Comparison of ENCODE assay signal across 27 mouse cellular contexts in genomic region chr12:85615486-85615885, GRCm38 (mm10). TPM values are rescaled to one million over a fixed set of nuclear protein-coding genes. Genes with fewer than 3 reads are reported as not detected.
DNase-seq lines count a peak whose midpoint lies in the region; ATAC-seq and TF ChIP-seq lines count a peak whose summit lies in the region.
"Had no signal": no experiment of that assay in that cellular context is flagged by ENCODE, and none has a peak within 500 bp of the region (broad histone marks: within the 10 kb centered on the region; RNA-seq: fewer than 3 reads in every experiment).

No protein-coding gene starts in this region.

- H3K4me1 ChIP-seq in E14TG2a.4 (replicated peaks; ENCODE audit: low read depth, low read length), result peaks cover 79% of the 10 kb centered on the region

- no peak for TF ChIP-seq CTCF in E14TG2a.4 (conservative IDR thresholded peaks at IDR 0.05; ENCODE audit: low read length)

- peaks cover under 1% of the 10 kb centered on the region; the same call in 1 of the 2 replicates for H3K36me3 ChIP-seq in E14TG2a.4 (ENCODE audit: insufficient read depth, low read length)
- H3K36me3 ChIP-seq: embryonic facial prominence, embryonic 12.5 days had no signal

- no peaks in the 10 kb centered on the region for H3K9me3 ChIP-seq in E14TG2a.4 (ENCODE audit: low read length)
- H3K9me3 ChIP-seq: embryonic facial prominence, embryonic 12.5 days; embryonic facial prominence, embryonic 15.5 days; heart, embryonic 12.5 days; heart, embryonic 15.5 days had no signal

- H3K4me3 ChIP-seq in E14TG2a.4 (replicated peaks; ENCODE audit: low read length), result 0 out of 2 replicates have a peak overlapping the region, but pooled peaks have one; percentile 7
- H3K4me3 ChIP-seq: embryonic facial prominence, embryonic 12.5 days; embryonic facial prominence, embryonic 15.5 days; gastrocnemius, adult 2 months; heart, embryonic 12.5 days; heart, embryonic 15.5 days had no signal

- no peak for ATAC-seq in megakaryocyte-erythroid progenitor cell, adult 5-6 weeks (replicated peaks; ENCODE audit: low FRiP score, low TSS enrichment, poor library complexity, severe bottlenecking)
- ATAC-seq: CD4-positive, CD25-positive, alpha-beta regulatory T cell, adult 4 months; forebrain, embryonic 14.5 days; forebrain, postnatal 0 days; hindbrain, postnatal 0 days; inflammation-experienced regulatory T-cells, adult 6 months; intestine, embryonic 16.5 days had no signal

- H3K27me3 ChIP-seq in E14TG2a.4 (ENCODE audit: insufficient read depth, low read length), result no peaks in the 10 kb centered on the region
- H3K27me3 ChIP-seq: embryonic facial prominence, embryonic 12.5 days; embryonic facial prominence, embryonic 15.5 days; heart, embryonic 12.5 days; heart, embryonic 15.5 days had no signal

- DNase-seq in 3134 (ENCODE audit: extremely low read depth, insufficient read length, low spot score) (peak; percentile 56), R1 (ENCODE audit: low read depth, low spot score) (peak; percentile 73)
- DNase-seq in urinary bladder, postnatal 25 days (ENCODE audit: low spot score), result no peak
- DNase-seq in left cerebral cortex, postnatal 4 days, result no peak
- DNase-seq: adrenal gland, adult 2 months; adrenal gland, postnatal 14 days; cerebellum, adult 11 months; cerebellum, adult 2 months; cerebellum, adult 9-11 months; cerebellum, postnatal 25 days; forebrain, postnatal 0 days; gastrocnemius, adult 2 months; gastrocnemius, postnatal 14 days; heart, adult 11 months; heart, postnatal 14 days; heart, postnatal 4 days had no signal

- intact Hi-C loops in left cerebral cortex, postnatal 4 days (cut with DNase I), result no loop called here

RNA-seq across cellular contexts. Expression of gene Jdp2, which starts 16.7 kb away (rescaled TPM):
- total RNA-seq in megakaryocyte-erythroid progenitor cell, adult 5-6 weeks (2014; fragmentation: Nextera tagmentation), result 0.47 TPM in 1 of 2 replicates, not detected in the other
- 1.1 and 2.1 TPM in 2 replicates for total RNA-seq in megakaryocyte-erythroid progenitor cell, adult 5-6 weeks (2017)
- 10 to 100 TPM; 16.4 to 19.1 TPM for total RNA-seq in left cerebral cortex, postnatal 4 days (2021)

Comparison
In these comparisons a context has a peak if more than half of its experiments do, and no peak if none do; other contexts are left out.
1. DNase-seq: peak in 3134 (single experiment) and R1 (single experiment); none in urinary bladder, postnatal 25 days (single experiment) and left cerebral cortex, postnatal 4 days (single experiment).
2. RNA of gene Jdp2, which starts 16.7 kb away (total RNA-seq): 16.4 to 19.1 TPM in left cerebral cortex, postnatal 4 days; 0.47 to 2.1 TPM in megakaryocyte-erythroid progenitor cell, adult 5-6 weeks; every median in the first group is over 4 times any median in the second.